Mouse (Mus musculus) kidney, adult 2 months (tissue): ENCODE measurements at regions not wholly inside any gene's neighbourhood (a gene's known extent, or its start where the extent isn't known, plus 50 kb on each side); places are given as distances from the start of the nearest gene placed in this dataset.

Experiments used
- CTCF ChIP-seq: fragments of 200-500 bp; conservative IDR thresholded peaks from 2 replicates; pipeline ENCODE4 v1.5.1; 2011; ENCODE audit warnings: low read depth, mild to moderate bottlenecking, control low read depth, low read length, moderate library complexity, mixed read lengths; ENCODE audit not compliant: insufficient read depth, insufficient read length
- POLR2A ChIP-seq: fragments of 200-500 bp; IDR thresholded peaks from one replicate; pipeline ENCODE4 v1.6.1; 2011; ENCODE audit warnings: low read depth, low read length, control low read depth

- TF ChIP-seq POLR2A (no peak), CTCF (no peak)
Measured at GRCm38 (mm10) chr13:98572011-98572570, 65.1 kb downstream of the Tmem174 start.
